Mouse (Mus musculus): ENCODE results near the gene Il4i1. TPM values are rescaled to one million over a fixed set of nuclear protein-coding genes. Genes with fewer than 3 reads are reported as not detected.

The Il4i1 gene
- polyA plus RNA-seq, 1 experiment = 1.9 TPM

GRCm38 (mm10) chr7:44877833-44878232 lies 61.6 kb downstream of the Il4i1 start:
- no peak overlapping the region for H3K4me3 ChIP-seq (ENCODE audit: insufficient read depth, low read length)
- TF ChIP-seq POLR2A (IDR thresholded peaks at IDR 0.05; ENCODE audit: extremely low read depth, insufficient read depth, low read length) (no peak), CTCF (IDR thresholded peaks at IDR 0.05; ENCODE audit: extremely low read depth, insufficient read depth, low read length) (no peak)
- H3K4me1 ChIP-seq (ENCODE audit: control insufficient read depth, insufficient read depth, low read length) = no peaks in the 10 kb centered on the region
- no peak overlapping the region for H3K27ac ChIP-seq (ENCODE audit: insufficient read depth, low read length)

- H3K4me1 ChIP-seq (ENCODE audit: control insufficient read depth, insufficient read depth, low read length) = peaks cover 4% of the 10 kb centered on the region
- H3K4me3 ChIP-seq (ENCODE audit: insufficient read depth, low read length) = no peak overlapping the region
- H3K27ac ChIP-seq (ENCODE audit: insufficient read depth, low read length) = no peak overlapping the region
- no peak for TF ChIP-seq POLR2A (IDR thresholded peaks at IDR 0.05; ENCODE audit: extremely low read depth, insufficient read depth, low read length)
- no peak for TF ChIP-seq CTCF (IDR thresholded peaks at IDR 0.05; ENCODE audit: extremely low read depth, insufficient read depth, low read length)
Measured at GRCm38 (mm10) chr7:44883036-44883435, 66.8 kb downstream of the Il4i1 start.

GRCm38 (mm10) chr7:44884637-44885036 lies 68.5 kb downstream of the Il4i1 start:
- Histone ChIP-seq H3K4me3 (ENCODE audit: insufficient read depth, low read length) (no peak overlapping the region), H3K27ac (ENCODE audit: insufficient read depth, low read length) (no peak overlapping the region), H3K4me1 (ENCODE audit: control insufficient read depth, insufficient read depth, low read length) (peaks cover 9% of the 10 kb centered on the region)
- TF ChIP-seq POLR2A (IDR thresholded peaks at IDR 0.05; ENCODE audit: extremely low read depth, insufficient read depth, low read length) (no peak), CTCF (IDR thresholded peaks at IDR 0.05; ENCODE audit: extremely low read depth, insufficient read depth, low read length) (no peak)

- no peak overlapping the region for H3K27ac ChIP-seq (ENCODE audit: insufficient read depth, low read length)
- H3K4me1 ChIP-seq (ENCODE audit: control insufficient read depth, insufficient read depth, low read length) = peaks cover 14% of the 10 kb centered on the region
- TF ChIP-seq POLR2A (IDR thresholded peaks at IDR 0.05; ENCODE audit: extremely low read depth, insufficient read depth, low read length) = no peak
- no peak for TF ChIP-seq CTCF (IDR thresholded peaks at IDR 0.05; ENCODE audit: extremely low read depth, insufficient read depth, low read length)
Measured at GRCm38 (mm10) chr7:44886964-44887363, 70.8 kb downstream of the Il4i1 start.

GRCm38 (mm10) chr7:44888256-44889105 lies 72.3 kb downstream of the Il4i1 start:
- TF ChIP-seq POLR2A (IDR thresholded peaks at IDR 0.05; ENCODE audit: extremely low read depth, insufficient read depth, low read length) = no peak
- TF ChIP-seq CTCF (IDR thresholded peaks at IDR 0.05; ENCODE audit: extremely low read depth, insufficient read depth, low read length) = no peak
- Histone ChIP-seq H3K27ac (ENCODE audit: insufficient read depth, low read length) (no peak overlapping the region), H3K4me1 (ENCODE audit: control insufficient read depth, insufficient read depth, low read length) (peaks cover 14% of the 10 kb centered on the region), H3K4me3 (ENCODE audit: insufficient read depth, low read length) (no peak overlapping the region)

More at GRCm38 (mm10) chr7:44886964-44887363, 70.8 kb downstream of the Il4i1 start:
- H3K4me3 ChIP-seq (ENCODE audit: insufficient read depth, low read length) = no peak overlapping the region

- H3K27ac ChIP-seq (ENCODE audit: insufficient read depth, low read length) = no peak overlapping the region
- no peak for TF ChIP-seq POLR2A (IDR thresholded peaks at IDR 0.05; ENCODE audit: extremely low read depth, insufficient read depth, low read length)
- TF ChIP-seq CTCF (IDR thresholded peaks at IDR 0.05; ENCODE audit: extremely low read depth, insufficient read depth, low read length) = no peak
- H3K4me3 ChIP-seq (ENCODE audit: insufficient read depth, low read length) = no peak overlapping the region
- H3K4me1 ChIP-seq (ENCODE audit: control insufficient read depth, insufficient read depth, low read length) = peaks cover 16% of the 10 kb centered on the region
Measured at GRCm38 (mm10) chr7:44890180-44890579, 74.0 kb downstream of the Il4i1 start.

Other genes starting within 250 kb of the Il4i1 start
- 0.26 and 0.61 TPM in 2 replicates for gene Napsa, start 244.0 kb upstream of the Il4i1 start, polyA plus RNA-seq (2012; rRNA removed)
- gene Kcnc3, start 225.7 kb upstream of the Il4i1 start, polyA plus RNA-seq (2012; rRNA removed) = 54.9 and 62.0 TPM in 2 replicates
- 15.9 and 17.4 TPM in 2 replicates for gene Myh14, start 145.5 kb upstream of the Il4i1 start, polyA plus RNA-seq (2012; rRNA removed)
- not detected in 2 replicates for gene Izumo2, start 107.6 kb upstream of the Il4i1 start, polyA plus RNA-seq (2012; rRNA removed)
- 32.6 and 35.7 TPM in 2 replicates for gene Vrk3, start 68.0 kb upstream of the Il4i1 start, polyA plus RNA-seq (2012; rRNA removed)
- 0.40 TPM in 2 replicates for gene Zfp473, start 65.3 kb upstream of the Il4i1 start, polyA plus RNA-seq (2012; rRNA removed)
- gene Nup62, start 299 bp upstream of the Il4i1 start, polyA plus RNA-seq (2012; rRNA removed) = 28.8 and 29.6 TPM in 2 replicates
- gene Atf5, start 271 bp downstream of the Il4i1 start, polyA plus RNA-seq (2012; rRNA removed) = 15.9 and 17.5 TPM in 2 replicates
- gene Akt1s1, start 32.6 kb downstream of the Il4i1 start, polyA plus RNA-seq (2012; rRNA removed) = 97.5 and 101 TPM in 2 replicates
- 95.0 and 99.8 TPM in 2 replicates for gene Tbc1d17, start 32.7 kb downstream of the Il4i1 start, polyA plus RNA-seq (2012; rRNA removed)
- 35.6 and 40.8 TPM in 2 replicates for gene Pnkp, start 40.8 kb downstream of the Il4i1 start, polyA plus RNA-seq (2012; rRNA removed)
- 359 and 377 TPM in 2 replicates for gene Ptov1, start 53.4 kb downstream of the Il4i1 start, polyA plus RNA-seq (2012; rRNA removed)
- 121 and 129 TPM in 2 replicates for gene Med25, start 76.3 kb downstream of the Il4i1 start, polyA plus RNA-seq (2012; rRNA removed)
- gene Fuz, start 79.7 kb downstream of the Il4i1 start, polyA plus RNA-seq (2012; rRNA removed) = 28.6 and 30.7 TPM in 2 replicates
- gene Ap2a1, start 113.1 kb downstream of the Il4i1 start, polyA plus RNA-seq (2012; rRNA removed) = 241 and 247 TPM in 2 replicates
- 1.5 and 2.0 TPM in 2 replicates for gene Tsks, start 126.8 kb downstream of the Il4i1 start, polyA plus RNA-seq (2012; rRNA removed)
- gene Cpt1c, start 158.5 kb downstream of the Il4i1 start, polyA plus RNA-seq (2012; rRNA removed) = 154 and 164 TPM in 2 replicates
- gene Prmt1, start 170.2 kb downstream of the Il4i1 start, polyA plus RNA-seq (2012; rRNA removed) = 162 and 169 TPM in 2 replicates
- 82.4 and 87.4 TPM in 2 replicates for gene Irf3, start 181.3 kb downstream of the Il4i1 start, polyA plus RNA-seq (2012; rRNA removed)
- 6.0 and 6.2 TPM in 2 replicates for gene Bcl2l12, start 182.3 kb downstream of the Il4i1 start, polyA plus RNA-seq (2012; rRNA removed)
- 126 and 128 TPM in 2 replicates for gene Scaf1, start 200.0 kb downstream of the Il4i1 start, polyA plus RNA-seq (2012; rRNA removed)
- 34.2 and 38.3 TPM in 2 replicates for gene Rras, start 201.6 kb downstream of the Il4i1 start, polyA plus RNA-seq (2012; rRNA removed)
- gene Prr12, start 236.5 kb downstream of the Il4i1 start, polyA plus RNA-seq (2012; rRNA removed) = 14.6 and 15.5 TPM in 2 replicates
- 89.5 and 92.3 TPM in 2 replicates for gene Nosip, start 246.0 kb downstream of the Il4i1 start, polyA plus RNA-seq (2012; rRNA removed)
- gene Prrg2, start 246.3 kb downstream of the Il4i1 start, polyA plus RNA-seq (2012; rRNA removed) = 21.4 and 23.2 TPM in 2 replicates